Mouse (Mus musculus) thymus, postnatal 36 days (tissue): ENCODE data around the gene Cdh5.
"Not testable (repeated sequence)": the region's sequence is repeated elsewhere in the genome, so short reads cannot be mapped to it uniquely, and the experiment has no call there.

ENCODE experiments used
- DNase-seq, 2 experiments: peaks; one replicate each; pipeline ENCODE4 v3.0.0; 2022; ENCODE audit warnings: mixed read lengths in 2 of 2

Gene Cdh5

GRCm38 (mm10) chr8:104093336-104093735 is 8.1 kb upstream of the Cdh5 start:
- DNase-seq: no peak

GRCm38 (mm10) chr8:104095595-104095994 is 5.8 kb upstream of the Cdh5 start:
- no peak for DNase-seq

DNA sequence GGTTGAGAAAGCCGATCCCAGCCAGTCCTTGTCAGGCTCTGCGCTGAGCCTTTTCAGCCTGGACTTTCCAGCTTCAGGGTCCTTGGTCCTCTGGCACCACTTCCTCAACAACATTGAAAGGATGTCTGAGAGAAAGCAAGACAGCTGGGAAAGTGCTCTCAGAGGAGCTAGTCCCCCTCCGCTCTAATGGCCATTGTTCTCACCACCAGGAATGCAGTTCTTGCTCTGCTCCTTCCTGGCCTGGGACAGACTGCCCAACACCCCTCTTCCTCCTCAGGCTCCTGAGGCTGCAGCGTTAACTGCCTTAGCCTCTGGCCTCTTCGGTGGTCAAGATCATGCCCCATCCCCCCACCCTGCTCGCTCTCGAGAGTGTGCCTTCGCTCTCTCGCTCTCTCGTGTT is 4.8 kb upstream of the Cdh5 start:
- no peak for DNase-seq

DNA sequence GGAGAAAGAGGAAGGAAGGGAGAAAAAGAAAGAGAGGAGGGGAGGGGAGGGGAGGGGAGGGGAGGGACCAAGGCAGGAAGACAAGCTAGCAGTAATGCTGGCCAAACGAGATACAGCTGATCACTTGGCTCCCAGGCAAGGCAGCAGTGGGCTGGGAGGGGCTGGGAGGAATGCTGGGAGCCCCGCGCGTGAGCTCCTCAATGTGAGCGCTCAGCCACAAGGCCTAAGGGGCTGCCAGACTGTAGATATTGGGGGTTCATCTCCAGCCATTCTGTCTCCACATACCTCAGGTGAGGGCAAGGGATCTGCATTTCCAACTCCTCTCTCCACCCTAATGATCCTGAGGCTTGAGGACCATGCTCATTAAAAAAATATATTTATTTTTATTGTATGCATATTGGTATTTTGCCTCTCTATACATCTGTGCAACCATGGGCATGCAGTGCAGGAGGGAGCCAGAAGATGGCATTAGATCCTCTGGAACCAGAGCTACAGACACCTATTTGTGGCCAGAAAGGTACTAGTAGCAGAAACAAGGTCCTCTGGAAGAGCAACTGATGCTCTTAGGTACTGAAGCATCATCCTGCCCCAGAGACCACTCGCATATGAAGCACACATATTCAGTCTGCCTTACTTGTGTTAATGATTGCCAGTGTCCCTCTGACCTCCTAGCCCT is 2.6 kb upstream of the Cdh5 start:
- DNase-seq: peak; percentile 30 to 31

DNA sequence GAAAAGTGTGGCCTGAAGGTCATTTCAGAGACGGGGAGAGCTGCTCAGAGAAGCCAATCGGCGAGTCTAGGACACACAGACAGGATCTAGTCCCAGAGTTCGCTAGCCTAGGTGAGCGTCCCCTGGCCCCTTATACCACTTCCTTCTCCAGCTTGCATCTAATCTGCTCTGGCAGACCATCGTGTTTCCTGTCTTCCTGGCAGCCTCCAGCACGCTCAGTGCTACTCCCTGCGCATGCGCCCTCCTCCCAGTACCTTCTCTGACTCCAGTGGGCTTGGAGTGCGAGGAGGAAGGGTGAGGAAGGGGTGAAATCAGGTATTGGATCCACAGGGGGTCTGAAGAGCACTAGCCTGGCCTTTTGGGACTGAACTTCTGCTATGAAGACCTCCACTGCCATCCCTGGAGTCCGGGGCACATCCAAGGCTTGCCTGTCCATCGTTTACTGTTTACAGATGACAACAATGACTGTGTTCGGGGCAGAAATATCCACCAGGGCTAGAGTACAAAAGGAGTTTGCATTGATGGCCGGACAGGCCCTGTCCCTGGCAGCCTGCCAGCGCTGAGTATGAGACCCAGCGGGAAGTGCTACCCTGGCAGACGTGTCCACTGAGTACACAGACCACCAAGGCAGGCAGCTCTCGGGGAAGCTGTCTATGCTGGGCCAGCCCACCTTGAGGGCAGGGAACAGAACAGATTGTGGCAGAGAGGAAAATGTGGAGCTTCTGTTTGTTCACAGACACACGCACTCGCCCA is 1.9 kb upstream of the Cdh5 start:
- peak; percentile 64 to 80 for DNase-seq

DNA sequence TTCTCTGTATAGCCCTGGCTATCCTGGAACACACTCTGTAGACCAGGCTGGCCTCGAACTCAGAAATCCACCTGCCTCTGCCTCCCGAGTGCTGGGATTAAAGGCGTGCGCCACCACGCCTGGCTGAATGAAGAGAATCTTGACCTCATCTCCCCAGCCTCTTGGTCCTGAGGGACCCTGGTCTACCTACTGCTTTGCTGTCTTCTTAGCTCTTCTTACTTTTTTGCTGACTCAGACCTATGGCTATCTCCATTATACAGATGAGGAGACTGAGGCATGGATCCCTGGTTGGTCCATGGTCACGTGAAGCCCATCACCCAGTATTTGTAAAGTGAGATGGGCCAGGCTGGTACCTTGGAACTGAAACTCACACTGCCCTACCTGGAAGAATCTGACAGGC is 701 bp upstream of the Cdh5 start:
- DNase-seq: not testable (repeated sequence)

- no peak for DNase-seq
Observed at GRCm38 (mm10) chr8:104103462-104103861, 2.0 kb downstream of the Cdh5 start.

- no peak for DNase-seq
Observed at GRCm38 (mm10) chr8:104105768-104106167, 4.3 kb downstream of the Cdh5 start.

DNA sequence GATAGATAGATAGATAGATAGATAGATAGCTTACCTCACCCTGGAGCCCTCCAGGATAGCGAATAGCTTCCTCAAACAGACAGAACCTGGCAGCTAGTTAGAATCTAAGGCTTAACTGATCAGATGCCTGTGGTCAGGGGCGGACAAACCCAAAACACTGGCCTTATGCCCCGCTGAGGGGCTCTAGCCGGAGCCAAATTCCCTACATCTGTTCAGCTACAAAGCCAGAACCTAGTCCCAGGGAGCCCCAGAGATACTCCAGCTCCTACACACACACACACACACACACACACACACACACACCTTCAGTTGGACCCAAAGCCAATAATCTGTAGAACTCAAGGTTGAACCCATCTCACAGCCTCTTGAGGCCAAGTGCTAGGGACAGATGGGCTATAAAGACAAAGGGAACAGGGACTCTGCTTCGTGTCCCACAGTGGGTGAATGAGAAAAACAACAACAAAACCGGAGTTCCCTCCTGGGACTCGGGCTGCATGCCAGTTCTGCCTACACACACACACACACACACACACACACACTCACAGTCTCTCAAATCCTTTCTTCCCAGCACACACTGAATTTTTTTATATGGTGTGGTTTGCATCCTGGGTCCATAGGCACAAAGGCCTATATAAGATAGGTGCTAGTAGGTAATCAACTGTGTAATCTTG is 5.0 kb downstream of the Cdh5 start:
- no peak for DNase-seq

DNA sequence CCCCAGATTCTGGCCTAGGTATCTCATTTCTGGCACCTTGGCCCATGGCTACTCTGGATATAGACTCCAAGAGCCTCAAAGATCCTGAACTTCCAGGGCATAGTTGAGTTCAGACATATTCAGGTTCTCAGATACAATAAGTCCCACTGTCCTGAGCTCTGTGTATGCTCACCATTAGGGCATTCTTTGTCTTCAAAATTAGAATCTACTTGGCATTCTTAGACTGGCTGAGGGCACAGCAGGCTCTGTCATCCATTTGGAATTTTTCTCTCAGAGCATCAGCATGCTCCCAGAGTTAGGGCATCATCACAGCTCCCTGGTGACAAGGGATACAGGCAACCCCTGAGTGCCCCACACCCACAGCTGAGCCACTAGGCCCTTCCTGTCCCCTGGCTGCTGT is 5.7 kb downstream of the Cdh5 start:
- no peak for DNase-seq

DNA sequence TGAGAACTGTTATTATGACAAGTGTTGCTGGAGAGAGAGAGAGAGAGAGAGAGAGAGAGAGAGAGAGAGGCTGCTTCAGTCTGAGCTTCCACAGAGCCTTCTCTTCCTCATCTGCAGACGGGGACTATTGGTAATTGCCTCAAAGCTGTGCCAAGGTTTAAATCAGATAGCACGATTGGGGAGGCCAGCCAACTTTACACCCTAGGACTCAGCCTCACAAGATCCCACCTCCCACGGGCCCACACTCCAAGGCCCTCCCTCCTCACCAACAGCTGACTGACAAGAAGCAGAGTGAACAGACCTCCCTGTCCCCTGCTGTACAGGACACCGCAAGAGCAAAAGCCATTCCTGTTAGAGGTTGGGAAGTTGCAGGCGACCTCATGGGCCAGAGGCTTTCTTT is 6.6 kb downstream of the Cdh5 start:
- no peak for DNase-seq

GRCm38 (mm10) chr8:104110498-104111134 is 9.2 kb downstream of the Cdh5 start:
- no peak for DNase-seq

DNA sequence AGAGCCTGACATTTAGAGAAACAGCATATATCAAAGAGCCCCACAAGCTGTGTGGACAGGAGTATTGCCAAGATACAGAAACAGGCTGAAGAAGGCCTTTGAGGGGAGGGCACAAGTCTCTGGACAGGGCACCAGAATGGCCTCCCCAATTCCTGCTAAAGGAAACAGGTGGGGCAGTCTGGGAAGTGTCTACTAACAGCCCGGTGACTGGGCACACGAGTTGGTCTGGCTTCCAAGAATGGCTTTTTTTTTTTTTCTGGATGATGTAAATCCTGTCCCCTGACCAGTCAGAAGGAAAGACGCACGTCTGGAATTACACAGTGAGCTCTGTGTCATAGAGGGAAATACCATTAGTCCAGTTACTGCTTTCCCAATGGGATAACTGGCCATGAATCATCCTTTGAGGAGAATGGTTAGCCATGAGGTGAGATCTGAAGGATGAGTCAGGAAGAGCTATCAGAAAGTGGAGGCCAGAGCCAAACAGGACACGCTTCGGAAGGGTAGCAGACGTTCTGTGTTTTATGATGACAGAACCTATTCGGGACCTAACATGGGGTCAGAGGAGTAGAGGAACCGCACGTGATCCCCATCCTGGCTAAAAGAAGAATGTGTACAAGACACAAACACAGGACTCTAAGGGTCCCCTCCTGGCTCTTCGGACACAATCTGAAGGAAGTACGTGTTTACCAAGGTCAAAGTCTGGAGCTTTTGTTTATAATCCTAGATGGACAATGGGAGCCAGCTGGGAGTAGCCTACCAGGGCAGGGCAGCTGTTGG is 20.4 kb downstream of the Cdh5 start:
- no peak for DNase-seq

- DNase-seq: no peak
Observed at GRCm38 (mm10) chr8:104123080-104123657, 21.7 kb downstream of the Cdh5 start.

DNA sequence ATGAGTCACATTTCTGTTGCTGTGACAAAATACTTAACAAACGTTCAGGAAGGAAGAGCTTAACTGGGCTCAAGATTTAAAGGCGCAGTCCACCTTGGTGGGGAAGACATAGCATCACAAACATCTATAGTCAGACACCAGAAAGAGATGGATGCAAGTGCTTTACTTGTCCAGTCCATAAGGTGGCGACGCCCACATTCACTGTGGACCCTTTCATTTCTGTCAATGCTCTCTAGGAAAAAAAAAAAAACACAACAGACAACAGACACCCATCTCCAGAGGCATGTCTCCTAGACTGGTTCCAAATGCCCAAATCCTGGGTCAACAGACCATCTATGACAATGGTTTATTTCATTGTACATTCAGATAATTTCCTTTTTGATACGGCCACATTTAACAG is 23.1 kb downstream of the Cdh5 start:
- no peak for DNase-seq

DNA sequence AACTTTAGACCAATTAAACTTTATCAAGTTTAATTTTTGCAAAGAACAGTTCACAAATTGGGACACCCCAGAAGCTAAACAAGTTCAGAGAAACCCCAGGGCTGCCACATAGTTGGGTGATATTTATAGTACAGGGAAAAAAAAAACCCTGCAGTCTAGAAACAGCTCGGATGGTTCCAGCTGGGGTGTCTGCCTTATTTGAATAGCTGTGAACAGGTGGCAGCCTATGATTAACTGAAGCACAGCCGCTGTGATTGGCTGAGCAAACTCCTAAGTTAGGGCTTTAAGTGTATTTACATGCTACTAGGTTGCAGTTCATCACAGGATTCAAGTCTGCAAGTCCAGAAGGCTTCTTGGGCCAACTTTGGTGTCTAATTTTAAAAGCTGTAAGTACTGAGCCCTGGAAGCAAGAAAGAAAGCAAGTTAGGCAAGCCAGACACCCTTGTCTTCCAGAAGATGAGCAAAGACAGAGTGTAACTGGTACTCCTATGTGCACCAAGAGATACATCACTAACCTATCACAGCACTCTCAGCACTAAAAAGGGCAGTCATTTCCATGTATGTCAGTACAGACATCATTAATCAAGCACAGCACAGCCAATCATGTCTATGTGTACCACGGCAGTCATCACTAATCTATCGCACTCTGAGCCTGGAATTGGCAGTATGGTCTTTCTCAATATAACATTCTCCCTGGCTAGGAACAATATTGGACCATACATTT is 25.9 kb downstream of the Cdh5 start:
- no peak for DNase-seq

DNA sequence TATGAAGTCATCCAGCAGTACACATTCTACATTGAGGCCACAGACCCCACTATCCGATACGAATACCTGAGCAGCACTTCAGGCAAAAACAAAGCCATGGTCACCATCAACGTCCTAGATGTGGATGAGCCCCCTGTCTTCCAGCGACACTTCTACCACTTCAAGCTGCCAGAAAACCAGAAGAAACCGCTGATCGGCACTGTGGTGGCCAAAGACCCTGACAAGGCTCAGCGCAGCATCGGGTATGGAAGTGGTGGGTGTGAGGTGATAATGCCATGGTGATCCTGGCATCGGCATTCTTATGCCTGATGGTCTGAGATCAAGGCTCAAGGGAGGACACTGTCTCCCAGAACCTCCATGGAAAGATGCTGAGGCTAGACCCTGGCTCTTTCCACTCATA is 29.5 kb downstream of the Cdh5 start:
- DNase-seq: no peak

DNA sequence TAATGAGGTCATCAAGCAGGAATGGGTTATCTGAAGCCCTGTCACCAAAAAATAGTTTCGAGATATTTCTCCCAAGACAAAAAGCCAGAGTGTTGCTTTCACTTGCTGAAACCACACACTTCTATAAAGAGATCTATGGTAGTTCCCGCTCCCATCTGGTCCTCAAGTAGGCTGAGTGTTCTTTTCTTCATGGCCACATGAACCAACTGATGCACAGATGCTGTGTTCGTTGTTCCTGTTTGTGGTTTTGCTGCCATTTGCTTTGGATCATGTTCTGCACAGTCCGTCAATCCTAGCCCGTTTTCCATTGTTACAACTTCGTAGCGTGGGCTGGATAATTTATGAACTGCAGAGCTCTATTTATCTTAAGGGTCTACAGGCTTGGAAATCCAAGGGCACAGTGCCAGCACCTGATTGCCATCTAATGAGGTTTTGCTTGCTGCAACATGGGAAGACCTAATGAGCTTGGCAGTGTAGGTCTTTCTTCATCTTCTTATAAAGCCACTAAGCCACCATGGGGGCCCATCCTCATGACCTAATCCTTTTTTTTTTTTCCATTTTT is 30.1 kb downstream of the Cdh5 start:
- DNase-seq: no peak

- no peak for DNase-seq
Observed at GRCm38 (mm10) chr8:104134521-104134920, 33.1 kb downstream of the Cdh5 start.

DNA sequence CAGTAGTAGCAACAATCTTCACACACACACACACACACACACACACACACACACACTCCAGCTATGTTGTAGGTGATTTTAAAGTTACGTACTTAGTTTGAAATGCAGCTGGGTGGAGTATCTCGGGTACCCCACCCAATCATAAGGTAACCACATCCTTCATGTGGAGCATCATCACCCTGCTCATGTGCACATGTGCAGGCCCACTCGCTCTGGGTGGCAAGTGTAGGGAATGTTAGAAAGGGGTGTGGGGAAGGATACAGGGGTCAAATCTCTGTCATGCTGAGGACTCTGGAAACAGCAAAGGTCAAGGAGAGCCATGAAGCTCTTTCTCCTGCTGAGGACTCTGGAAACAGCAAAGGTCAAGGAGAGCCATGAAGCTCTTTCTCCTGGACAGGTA is 34.9 kb downstream of the Cdh5 start:
- no peak for DNase-seq

DNA sequence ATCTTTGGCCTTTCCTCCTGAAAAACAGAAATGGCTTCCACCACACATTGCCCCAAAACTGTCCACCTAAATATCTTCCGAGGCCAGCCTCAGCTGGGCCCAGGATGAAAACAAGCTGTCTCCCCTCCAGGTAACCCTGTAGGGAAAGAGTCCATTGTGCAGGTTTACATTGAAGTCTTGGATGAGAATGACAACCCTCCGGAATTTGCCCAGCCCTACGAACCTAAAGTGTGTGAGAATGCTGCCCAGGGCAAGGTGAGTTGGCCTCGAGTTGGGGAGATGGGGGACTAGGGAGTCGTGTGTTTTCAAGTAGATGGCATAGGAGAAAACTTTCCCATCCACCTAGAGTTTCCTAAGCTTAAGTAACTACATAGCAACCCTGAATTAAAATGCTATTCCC is 36.2 kb downstream of the Cdh5 start:
- no peak for DNase-seq
